9 mouse cellular contexts compared by ENCODE assay signal in the genomic region with DNA sequence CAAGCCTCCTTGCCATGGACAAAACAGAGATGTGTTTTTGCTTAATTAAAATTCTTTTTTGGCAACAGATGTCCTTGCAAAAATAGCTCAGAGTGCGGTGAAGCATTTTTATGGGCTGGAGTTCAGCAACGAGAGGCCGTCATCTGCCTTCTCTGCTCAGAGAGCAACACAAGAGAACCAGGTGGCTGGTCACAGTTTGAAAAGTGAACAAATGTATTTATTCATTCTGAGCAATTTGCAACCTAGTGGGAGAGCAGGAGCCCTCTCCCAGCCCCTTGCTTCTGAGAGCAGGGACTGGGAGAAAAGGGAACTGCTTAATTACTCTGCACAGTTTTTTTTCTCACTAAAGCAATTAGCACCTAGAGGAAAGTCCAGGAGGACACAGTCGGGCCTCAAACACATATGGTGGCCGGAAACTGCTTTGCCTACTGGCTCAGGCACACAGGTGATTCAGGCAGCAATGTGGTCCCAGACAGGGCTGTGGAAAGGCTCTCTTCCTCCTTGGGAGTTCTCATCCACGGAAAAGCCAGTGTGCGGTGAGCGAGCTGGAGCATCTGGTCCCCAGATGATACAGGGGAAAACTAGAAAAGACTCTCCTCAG.
DNase-seq lines count a peak whose midpoint lies in the region; ATAC-seq and TF ChIP-seq lines count a peak whose summit lies in the region.
"Had no signal": no experiment of that assay in that cellular context is flagged by ENCODE, and none has a peak within 500 bp of the region (broad histone marks: within the 10 kb centered on the region; RNA-seq: fewer than 3 reads in every experiment).

No protein-coding gene starts in this region.

- WGBS in forebrain, embryonic 12.5 days: 22% methylated on average over 8 of the region's 8 CpGs
- WGBS in midbrain, embryonic 15.5 days: 42% methylated on average over 8 of the region's 8 CpGs
- WGBS in lung, adult 2 months: 73% methylated on average over 8 of the region's 8 CpGs

- no peak overlapping the region for H3K4me3 ChIP-seq in forebrain, embryonic 12.5 days (replicated peaks)
- H3K4me3 ChIP-seq in midbrain, embryonic 15.5 days: no peak overlapping the region
- no peak overlapping the region for H3K4me3 ChIP-seq in lung, adult 2 months (replicated peaks; ENCODE audit: extremely low read depth, low read depth, low read length)
- H3K4me3 ChIP-seq: megakaryocyte, embryonic 14.5 days had no signal

- H3K27me3 ChIP-seq in forebrain, embryonic 12.5 days: no peaks in the 10 kb centered on the region
- H3K27me3 ChIP-seq in midbrain, embryonic 15.5 days (replicated peaks): no peaks in the 10 kb centered on the region
- H3K27me3 ChIP-seq: megakaryocyte, embryonic 14.5 days had no signal

- no peak overlapping the region for H3K9ac ChIP-seq in forebrain, embryonic 12.5 days
- no peak overlapping the region for H3K9ac ChIP-seq in midbrain, embryonic 15.5 days

- DNase-seq in cerebellum, adult 11 months: peak; percentile 55
- peak; percentile 80 for DNase-seq in layer of hippocampus, adult 9-11 months
- DNase-seq in heart, postnatal 25 days (ENCODE audit: low spot score): no peak
- DNase-seq in lung, adult 2 months: no peak
- DNase-seq in urinary bladder, postnatal 4 days (ENCODE audit: low spot score in 2 of 2): no peak
- DNase-seq in lung, postnatal 25 days (ENCODE audit: low spot score): no peak

- H3K4me1 ChIP-seq in forebrain, embryonic 12.5 days: peaks cover 16% of the 10 kb centered on the region
- H3K4me1 ChIP-seq in midbrain, embryonic 15.5 days: peaks cover 14% of the 10 kb centered on the region
- H3K4me1 ChIP-seq in lung, adult 2 months (ENCODE audit: control insufficient read depth, insufficient read depth, low read length): no peaks in the 10 kb centered on the region
- H3K4me1 ChIP-seq: megakaryocyte, embryonic 14.5 days had no signal

- peak overlapping the region; percentile 71 for H3K27ac ChIP-seq in forebrain, embryonic 12.5 days
- no peak overlapping the region for H3K27ac ChIP-seq in midbrain, embryonic 15.5 days

- TF ChIP-seq POLR2A in lung, adult 2 months (IDR thresholded peaks at IDR 0.05; ENCODE audit: borderline replicate concordance, extremely low read depth, low read depth, low read length): no peak

- ATAC-seq in forebrain, embryonic 12.5 days (ENCODE audit: low FRiP score): peak; percentile 86
- ATAC-seq in midbrain, embryonic 15.5 days (replicated peaks): peak; percentile 58

- TF ChIP-seq CTCF in lung, adult 2 months (IDR thresholded peaks at IDR 0.05; ENCODE audit: insufficient read depth, low read length): no peak

- no peak overlapping the region for H3K4me2 ChIP-seq in forebrain, embryonic 12.5 days
- H3K4me2 ChIP-seq in midbrain, embryonic 15.5 days: no peak overlapping the region

- H3K36me3 ChIP-seq in forebrain, embryonic 12.5 days (replicated peaks): no peaks in the 10 kb centered on the region
- no peaks in the 10 kb centered on the region for H3K36me3 ChIP-seq in midbrain, embryonic 15.5 days (replicated peaks)

- intact Hi-C loops in heart, postnatal 25 days (cut with DNase I): no loop called here

- no peaks in the 10 kb centered on the region for H3K9me3 ChIP-seq in forebrain, embryonic 12.5 days
- H3K9me3 ChIP-seq in midbrain, embryonic 15.5 days: no peaks in the 10 kb centered on the region
- H3K9me3 ChIP-seq: megakaryocyte, embryonic 14.5 days had no signal

Comparison
In these comparisons a context has a peak if more than half of its experiments do, and no peak if none do; other contexts are left out.
1. DNase-seq: peak in cerebellum, adult 11 months (single experiment) and layer of hippocampus, adult 9-11 months (single experiment); none in heart, postnatal 25 days (single experiment), lung, adult 2 months (single experiment), urinary bladder, postnatal 4 days (0 of 2) and lung, postnatal 25 days (single experiment).